Mouse (Mus musculus) MEL (cell line): ENCODE data around the gene Fam81b. TPM values are rescaled to one million over a fixed set of nuclear protein-coding genes. Genes with fewer than 3 reads are reported as not detected.

Experiments used
- DNase-seq: peaks from one replicate; pipeline ENCODE4 v3.0.0; 2011; ENCODE audit warnings: low read depth, low spot score
- H3K27ac ChIP-seq: 2 replicates; pipeline ENCODE4 v1.5.1; 2012; ENCODE audit warnings: low read depth, mild to moderate bottlenecking, control low read depth, low read length, moderate library complexity; ENCODE audit not compliant: control insufficient read depth
- H3K27me3 ChIP-seq, 2 experiments: fragments of 150-350 bp in 1 of 2; sonication (generic) in 1 of 2; 2 replicates each; pipeline ENCODE4 v1.6.1; 2012; ENCODE audit warnings: low read length in 2 of 2, mild to moderate bottlenecking in 2 of 2, improper control_type of control experiment in 1 of 2, moderate library complexity in 1 of 2; ENCODE audit not compliant: insufficient read depth in 2 of 2, control insufficient read depth in 1 of 2
- H3K36me3 ChIP-seq, 2 experiments: 2 replicates each; pipeline ENCODE4 v1.6.1; 2012 to 2014; ENCODE audit warnings: low read length in 2 of 2, improper control_type of control experiment in 1 of 2, inconsistent platforms in 1 of 2, mild to moderate bottlenecking in 1 of 2; ENCODE audit not compliant: insufficient read depth in 2 of 2, control insufficient read depth in 1 of 2
- H3K4me1 ChIP-seq, 2 experiments: fragments of 150-350 bp in 1 of 2; sonication (generic) in 1 of 2; 2 replicates each; pipeline ENCODE4 v1.6.1; 2012; ENCODE audit warnings: low read length in 2 of 2, improper control_type of control experiment in 1 of 2, mild to moderate bottlenecking in 1 of 2; ENCODE audit not compliant: insufficient read depth in 2 of 2, control insufficient read depth in 1 of 2
- H3K4me3 ChIP-seq, 2 experiments: fragments of 150-350 bp in 1 of 2; sonication (generic) in 1 of 2; 2 replicates each; pipeline ENCODE4 v1.5.1; 2012; ENCODE audit warnings: low read depth in 2 of 2, low read length in 2 of 2, mild to moderate bottlenecking in 2 of 2, moderate library complexity in 2 of 2, control low read depth in 1 of 2, improper control_type of control experiment in 1 of 2; ENCODE audit not compliant: control insufficient read depth in 1 of 2, insufficient read depth in 1 of 2
- H3K79me2 ChIP-seq: 2 replicates; pipeline ENCODE4 v1.6.1; 2012; ENCODE audit warnings: mild to moderate bottlenecking, low read length, moderate library complexity; ENCODE audit not compliant: control insufficient read depth, poor library complexity, insufficient read depth
- H3K9ac ChIP-seq: 2 replicates; pipeline ENCODE4 v1.6.1; 2012; ENCODE audit warnings: low read depth, mild to moderate bottlenecking, control low read depth, low read length, moderate library complexity; ENCODE audit not compliant: control insufficient read depth, poor library complexity, severe bottlenecking
- H3K9me3 ChIP-seq: fragments of 150-350 bp; sonication (generic); replicated peaks from 2 replicates; pipeline ENCODE4 v1.6.1; 2012; ENCODE audit warnings: mild to moderate bottlenecking, low read length, improper control_type of control experiment, moderate library complexity; ENCODE audit not compliant: insufficient read depth
- BHLHE40 ChIP-seq: IDR thresholded peaks from 2 replicates; pipeline ENCODE4 v1.6.1; 2012; ENCODE audit warnings: low read depth, mild to moderate bottlenecking, inconsistent platforms, low read length, improper control_type of control experiment, borderline replicate concordance
- CTCF ChIP-seq, 3 experiments: IDR thresholded peaks in 2 of 3; conservative IDR thresholded peaks in 1 of 3; 2 replicates each; pipeline ENCODE4 v1.5.1; 2011 to 2012; ENCODE audit warnings: low read length in 3 of 3, low read depth in 2 of 3, mild to moderate bottlenecking in 2 of 3, improper control_type of control experiment in 1 of 3, inconsistent platforms in 1 of 3, mixed read lengths in 1 of 3, moderate library complexity in 1 of 3; ENCODE audit not compliant: control insufficient read depth in 1 of 3, insufficient read depth in 1 of 3, poor library complexity in 1 of 3, severe bottlenecking in 1 of 3
- E2F4 ChIP-seq: IDR thresholded peaks from 2 replicates; pipeline ENCODE4 v1.6.1; 2011; ENCODE audit warnings: low read depth, low read length, improper control_type of control experiment, borderline replicate concordance
- EP300 ChIP-seq, 2 experiments: IDR thresholded peaks; 2 replicates each; pipeline ENCODE4 v1.6.1; 2011; ENCODE audit warnings: improper control_type of control experiment in 2 of 2, low read length in 2 of 2, low read depth in 1 of 2, mild to moderate bottlenecking in 1 of 2
- ETS1 ChIP-seq: IDR thresholded peaks from 2 replicates; pipeline ENCODE4 v1.6.1; 2012; ENCODE audit warnings: low read depth, mild to moderate bottlenecking, inconsistent platforms, low read length, improper control_type of control experiment, moderate library complexity
- GABPA ChIP-seq: IDR thresholded peaks from 2 replicates; pipeline ENCODE4 v1.6.1; 2012; ENCODE audit warnings: low read depth, mild to moderate bottlenecking, inconsistent platforms, low read length, improper control_type of control experiment, moderate library complexity
- HCFC1 ChIP-seq: IDR thresholded peaks from 2 replicates; pipeline ENCODE4 v1.6.1; 2012; ENCODE audit warnings: low read depth, mild to moderate bottlenecking, inconsistent platforms, low read length, improper control_type of control experiment, moderate library complexity
- JUND ChIP-seq: IDR thresholded peaks from 2 replicates; pipeline ENCODE4 v1.6.1; 2011; ENCODE audit warnings: low read depth, mild to moderate bottlenecking, improper control_type of control experiment, low read length
- KAT2A ChIP-seq: conservative IDR thresholded peaks from 2 replicates; pipeline ENCODE4 v1.6.1; 2012; ENCODE audit warnings: low read depth, low read length, improper control_type of control experiment, inconsistent platforms
- MAX ChIP-seq: IDR thresholded peaks from 2 replicates; pipeline ENCODE4 v1.6.1; 2011; ENCODE audit warnings: low read length, improper control_type of control experiment
- MXI1 ChIP-seq: IDR thresholded peaks from 2 replicates; pipeline ENCODE4 v1.6.1; 2011; ENCODE audit warnings: mild to moderate bottlenecking, low read depth, low read length, improper control_type of control experiment
- MYB ChIP-seq: IDR thresholded peaks from 2 replicates; pipeline ENCODE4 v1.6.1; 2011; ENCODE audit warnings: mild to moderate bottlenecking, low read depth, low read length, improper control_type of control experiment
- NELFE ChIP-seq: IDR thresholded peaks from 2 replicates; pipeline ENCODE4 v1.6.1; 2011; ENCODE audit warnings: low read depth, low read length, improper control_type of control experiment
- NRF1 ChIP-seq: IDR thresholded peaks from 2 replicates; pipeline ENCODE4 v1.6.1; 2014; ENCODE audit warnings: low read depth, mild to moderate bottlenecking, inconsistent platforms, low read length, improper control_type of control experiment, moderate library complexity; ENCODE audit not compliant: poor library complexity, insufficient read depth, severe bottlenecking
- POLR2A ChIP-seq, 2 experiments: IDR thresholded peaks; 2 replicates each; pipeline ENCODE4 v1.6.1; 2011 to 2012; ENCODE audit warnings: low read length in 2 of 2, mild to moderate bottlenecking in 2 of 2, control low read depth in 1 of 2, improper control_type of control experiment in 1 of 2, low read depth in 1 of 2, moderate library complexity in 1 of 2; ENCODE audit not compliant: control insufficient read depth in 1 of 2, insufficient read depth in 1 of 2, poor library complexity in 1 of 2
- POLR2AphosphoS2 ChIP-seq: IDR thresholded peaks from 2 replicates; pipeline ENCODE4 v1.6.1; 2011; ENCODE audit warnings: low read length, improper control_type of control experiment
- SIN3A ChIP-seq: IDR thresholded peaks from 2 replicates; pipeline ENCODE4 v1.6.1; 2012; ENCODE audit warnings: low read length, improper control_type of control experiment, inconsistent platforms
- SMC3 ChIP-seq: IDR thresholded peaks from 2 replicates; pipeline ENCODE4 v1.6.1; 2011; ENCODE audit warnings: low read depth, low read length, improper control_type of control experiment
- TBP ChIP-seq: IDR thresholded peaks from 2 replicates; pipeline ENCODE4 v1.8.0; 2011; ENCODE audit warnings: low read depth, low read length, improper control_type of control experiment
- TCF12 ChIP-seq: IDR thresholded peaks from 2 replicates; pipeline ENCODE4 v1.6.1; 2014; ENCODE audit warnings: low read depth, mild to moderate bottlenecking, inconsistent platforms, low read length, improper control_type of control experiment, moderate library complexity
- UBTF ChIP-seq: IDR thresholded peaks from 2 replicates; pipeline ENCODE4 v1.6.1; 2012; ENCODE audit warnings: low read depth, mild to moderate bottlenecking, inconsistent platforms, low read length, improper control_type of control experiment, moderate library complexity, borderline replicate concordance; ENCODE audit not compliant: insufficient read depth
- polyA plus RNA-seq, 2 experiments: library from polyadenylated mRNA; stranded (reverse) in 1 of 2; unstranded in 1 of 2; fragments of >175 nt in 1 of 2; fragments of >200 nt in 1 of 2; gene quantifications; 2 replicates each; pipeline versions ENCODE4 v1.2.1 to v1.2.4; 2012; ENCODE audit warnings: low replicate concordance in 2 of 2, low read depth in 1 of 2; ENCODE audit not compliant: insufficient read length in 2 of 2, insufficient read depth in 1 of 2, missing spikeins in 1 of 2
- total RNA-seq: library from RNA; depleted of rRNA; stranded (reverse); fragments of 300-350 nt; gene quantifications from 2 replicates; pipeline ENCODE4 v1.2.3, GENCODE M21; 2012

Fam81b gene
- total and polyA plus RNA-seq, 3 experiments = not detected

GRCm38 (mm10) chr13:76304201-76304600, 671 bp downstream of the Fam81b start:
- TF ChIP-seq UBTF (no peak), E2F4 (no peak), SMC3 (no peak), BHLHE40 (no peak), SIN3A (no peak), MAX (no peak), EP300 (IDR thresholded peaks at IDR 0.05; ENCODE audit: low read depth in 1 of 2, low read length in 2 of 2) (no peak), KAT2A (no peak), HCFC1 (no peak), JUND (no peak), TBP (no peak), TCF12 (no peak), MXI1 (no peak), CTCF (IDR thresholded peaks at IDR 0.05 in 2 of 3, conservative IDR thresholded peaks at IDR 0.05 in 1 of 3; ENCODE audit: control insufficient read depth in 1 of 3, insufficient read depth in 1 of 3, low read depth in 2 of 3, low read length in 3 of 3, poor library complexity in 1 of 3, severe bottlenecking in 1 of 3) (no peak), POLR2AphosphoS2 (no peak), MYB (no peak), POLR2A (IDR thresholded peaks at IDR 0.05; ENCODE audit: control insufficient read depth in 1 of 2, insufficient read depth in 1 of 2, low read depth in 1 of 2, low read length in 2 of 2, poor library complexity in 1 of 2) (no peak)
- H3K79me2 ChIP-seq = no peaks in the 10 kb centered on the region

GRCm38 (mm10) chr13:76303160-76303559, 1.7 kb downstream of the Fam81b start:
- H3K36me3 ChIP-seq = no peaks in the 10 kb centered on the region
- no peaks in the 10 kb centered on the region; a peak in 1 of 4 replicates for H3K27me3 ChIP-seq
- H3K27ac ChIP-seq = no peak overlapping the region
- DNase-seq = no peak
- no peak overlapping the region for H3K9ac ChIP-seq
- no peak for TF ChIP-seq MYB
- TF ChIP-seq ETS1 = no peak
- TF ChIP-seq GABPA = no peak
- TF ChIP-seq SMC3 = no peak
- no peak for TF ChIP-seq NRF1
- no peak for TF ChIP-seq NELFE
- H3K4me3 ChIP-seq = no peak overlapping the region
- no peaks in the 10 kb centered on the region for H3K4me1 ChIP-seq
- H3K79me2 ChIP-seq = no peaks in the 10 kb centered on the region
- H3K9me3 ChIP-seq = no peaks in the 10 kb centered on the region

More at GRCm38 (mm10) chr13:76304201-76304600, 671 bp downstream of the Fam81b start:
- Histone ChIP-seq H3K27ac (no peak overlapping the region), H3K9ac (no peak overlapping the region), H3K4me1 (no peaks in the 10 kb centered on the region), H3K9me3 (no peaks in the 10 kb centered on the region), H3K36me3 (no peaks in the 10 kb centered on the region), H3K27me3 (no peaks in the 10 kb centered on the region; a peak in 1 of 4 replicates), H3K4me3 (no peak overlapping the region)
- DNase-seq = no peak
